Mouse (Mus musculus) thymus, adult 2 months (tissue): Measurements from ENCODE around the gene Tpm4. TPM values are rescaled to one million over a fixed set of nuclear protein-coding genes. Genes with fewer than 3 reads are reported as not detected.
"Not testable (repeated sequence)": the region's sequence is repeated elsewhere in the genome, so short reads cannot be mapped to it uniquely, and the experiment has no call there.

Experiments used
- DNase-seq: peaks from one replicate; pipeline ENCODE4 v3.0.0; 2021
- H3K27ac ChIP-seq: fragments of 200-500 bp; 2 replicates; pipeline ENCODE4 v1.5.1; 2012; ENCODE audit warnings: low read length, control low read depth; ENCODE audit not compliant: control insufficient read depth, insufficient read depth
- H3K27me3 ChIP-seq: fragments of 200-500 bp; 2 replicates; pipeline ENCODE4 v1.6.1; 2012; ENCODE audit warnings: mild to moderate bottlenecking, low read length, moderate library complexity, mixed read lengths; ENCODE audit not compliant: control insufficient read depth, insufficient read depth
- H3K36me3 ChIP-seq: fragments of 200-500 bp; 2 replicates; pipeline ENCODE4 v1.6.1; 2012; ENCODE audit warnings: mild to moderate bottlenecking, low read length, moderate library complexity; ENCODE audit not compliant: control insufficient read depth, insufficient read depth
- H3K4me1 ChIP-seq: fragments of 200-500 bp; replicated peaks from 2 replicates; pipeline ENCODE4 v1.6.1; 2012; ENCODE audit warnings: low read length; ENCODE audit not compliant: control insufficient read depth, insufficient read depth
- H3K4me3 ChIP-seq: fragments of 200-500 bp; 2 replicates; pipeline ENCODE4 v1.5.1; 2012; ENCODE audit warnings: mild to moderate bottlenecking, low read length, control low read depth, moderate library complexity; ENCODE audit not compliant: control insufficient read depth, insufficient read depth
- CTCF ChIP-seq: fragments of 200-500 bp; IDR thresholded peaks from 2 replicates; pipeline ENCODE4 v1.5.1; 2012; ENCODE audit warnings: mild to moderate bottlenecking, control low read depth, low read length, moderate library complexity, borderline replicate concordance; ENCODE audit not compliant: control insufficient read depth, poor library complexity, insufficient read depth; ENCODE audit errors: extremely low read depth
- POLR2A ChIP-seq: fragments of 200-500 bp; IDR thresholded peaks from 2 replicates; pipeline ENCODE4 v1.6.1; 2012; ENCODE audit warnings: mild to moderate bottlenecking, low read length, control low read depth, moderate library complexity; ENCODE audit not compliant: control insufficient read depth, poor library complexity, insufficient read depth; ENCODE audit errors: extremely low read depth
- WGBS: fragments of 180-500 bp; shearing (Covaris S2); methylation state at CpG from one replicate; pipeline ENCODE4 v1.1.7; 2018; 5-methylcytosine and 5-hydroxymethylcytosine counted together
- polyA plus RNA-seq: library from polyadenylated mRNA; depleted of rRNA; stranded (reverse); fragments of >200 nt; gene quantifications from 2 replicates; pipeline ENCODE4 v1.2.3, GENCODE M21; 2012

Tpm4 gene
- polyA plus RNA-seq, 1 experiment, result 55.6 TPM

DNA sequence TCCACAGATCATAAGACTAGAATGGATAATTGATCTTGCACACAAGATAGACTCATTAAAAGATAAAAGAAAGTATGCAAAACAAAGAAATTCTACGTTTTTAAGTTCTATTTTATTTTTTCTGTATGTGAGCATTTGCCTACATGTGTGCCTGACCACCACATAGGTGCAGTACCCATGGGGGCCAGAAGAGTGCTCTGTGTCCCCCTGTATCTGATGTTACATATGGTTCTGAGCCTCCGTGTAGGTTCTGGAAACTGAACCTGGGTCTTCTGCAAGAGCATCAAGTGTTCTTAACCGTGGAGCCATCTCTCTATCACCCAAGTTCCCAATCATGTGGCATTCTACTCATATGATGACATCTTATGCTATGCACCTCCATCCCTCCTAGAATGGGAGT, 22.3 kb upstream of the Tpm4 start:
- WGBS, result 93% methylated on average over 3 of the region's 3 CpGs
- Histone ChIP-seq H3K36me3 (no peaks in the 10 kb centered on the region), H3K4me3 (no peak overlapping the region), H3K27ac (no peak overlapping the region), H3K4me1 (no peaks in the 10 kb centered on the region), H3K27me3 (no peaks in the 10 kb centered on the region)
- DNase-seq, result peak; percentile 12
- TF ChIP-seq POLR2A (no peak), CTCF (no peak)

DNA sequence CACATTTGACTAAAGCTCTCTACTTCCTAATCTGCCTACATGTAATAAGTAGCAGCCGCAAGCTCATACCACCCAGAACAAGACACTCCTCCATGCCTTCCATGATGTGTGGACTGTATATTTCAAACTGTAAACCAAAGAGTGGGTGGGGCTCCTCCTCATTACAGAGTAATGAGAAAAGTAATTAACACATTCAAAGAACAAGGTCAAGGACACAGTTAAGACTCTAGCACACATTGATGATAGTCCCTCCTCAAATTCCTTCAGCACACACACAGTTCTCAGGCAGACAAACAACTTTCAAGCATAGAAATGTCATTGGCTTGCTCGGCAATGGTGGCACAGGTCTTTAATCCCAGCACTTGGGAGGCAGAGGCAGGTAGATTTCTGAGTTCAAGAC, 19.6 kb upstream of the Tpm4 start:
- TF ChIP-seq CTCF, result no peak
- no peak for TF ChIP-seq POLR2A
- Histone ChIP-seq H3K27ac (no peak overlapping the region), H3K36me3 (no peaks in the 10 kb centered on the region), H3K4me1 (no peaks in the 10 kb centered on the region), H3K4me3 (no peak overlapping the region), H3K27me3 (no peaks in the 10 kb centered on the region)
- WGBS, result 96% methylated on average over 2 of the region's 2 CpGs
- no peak for DNase-seq

DNA sequence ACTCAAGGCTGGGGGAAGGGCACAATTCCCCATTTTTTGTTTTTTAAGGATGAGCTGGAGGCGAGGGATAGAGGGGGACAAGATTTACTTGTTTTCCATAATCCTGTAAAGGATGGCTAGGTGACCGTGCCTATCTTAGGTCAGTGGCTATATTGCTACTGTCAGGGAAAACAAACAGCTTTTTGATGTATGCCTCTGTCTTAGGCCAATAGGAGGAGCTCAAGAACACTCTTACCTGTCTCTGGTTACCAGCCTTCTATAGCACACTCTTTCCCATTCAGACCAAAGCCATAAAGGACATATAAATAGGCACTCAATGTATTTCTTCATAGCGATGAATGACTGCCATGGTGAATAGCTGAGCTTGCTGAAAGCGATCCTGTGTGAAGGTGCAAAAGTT, 16.2 kb upstream of the Tpm4 start:
- Histone ChIP-seq H3K4me1 (no peaks in the 10 kb centered on the region), H3K27ac (no peak overlapping the region), H3K4me3 (no peak overlapping the region), H3K27me3 (no peaks in the 10 kb centered on the region), H3K36me3 (no peaks in the 10 kb centered on the region)
- TF ChIP-seq CTCF (no peak), POLR2A (no peak)
- 66% methylated on average over 4 of the region's 4 CpGs for WGBS
- DNase-seq, result no peak

DNA sequence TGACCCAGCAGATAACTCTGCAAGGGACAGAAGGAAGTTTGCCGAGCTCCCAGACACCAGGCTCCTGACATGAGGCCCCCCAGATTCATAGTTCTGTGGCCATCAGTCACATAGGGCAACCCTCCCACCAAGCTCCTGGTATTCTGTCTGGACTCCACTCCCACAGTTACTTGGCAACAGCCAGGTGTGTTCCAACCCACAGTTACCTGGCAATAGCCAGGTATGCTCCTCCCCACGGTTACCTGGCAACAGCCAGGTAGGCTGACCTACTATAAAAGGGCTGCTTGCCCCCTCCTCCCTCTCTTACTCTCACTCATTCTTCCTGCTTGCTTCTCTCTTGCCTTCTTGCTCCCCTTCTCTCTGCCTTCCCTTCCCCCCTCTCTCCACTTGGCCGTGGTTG, 13.3 kb upstream of the Tpm4 start:
- not testable (repeated sequence) for H3K36me3 ChIP-seq, H3K27ac ChIP-seq, H3K27me3 ChIP-seq, H3K4me3 ChIP-seq, H3K4me1 ChIP-seq, DNase-seq
- WGBS, result 88% methylated on average over 3 of the region's 3 CpGs

DNA sequence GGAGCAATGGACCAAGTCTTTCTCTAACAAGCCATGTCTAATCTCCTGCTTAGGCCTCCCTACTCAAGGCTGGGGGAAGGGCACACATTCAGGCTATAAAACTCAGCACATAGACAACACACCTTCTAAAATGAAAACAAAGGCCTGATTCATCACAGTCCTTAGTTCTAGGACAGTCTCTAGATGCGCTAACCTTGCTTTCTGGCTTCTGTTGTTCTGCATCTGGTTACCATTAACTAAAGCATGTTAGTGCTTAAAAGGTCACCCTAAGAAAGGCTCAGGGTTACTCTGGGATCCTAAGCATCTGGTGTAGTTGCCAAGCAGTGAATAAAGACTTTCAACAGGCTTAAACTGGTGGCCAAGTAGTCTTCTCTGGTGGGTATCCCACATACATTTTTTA, 12.8 kb upstream of the Tpm4 start:
- DNase-seq, result no peak
- no peak overlapping the region for H3K4me3 ChIP-seq
- no peak overlapping the region for H3K27ac ChIP-seq
- no peaks in the 10 kb centered on the region for H3K27me3 ChIP-seq
- H3K36me3 ChIP-seq, result no peaks in the 10 kb centered on the region
- TF ChIP-seq CTCF, result no peak
- no peak for TF ChIP-seq POLR2A
- H3K4me1 ChIP-seq, result no peaks in the 10 kb centered on the region
- WGBS, result 94% methylated on average over 1 of the region's 1 CpGs

DNA sequence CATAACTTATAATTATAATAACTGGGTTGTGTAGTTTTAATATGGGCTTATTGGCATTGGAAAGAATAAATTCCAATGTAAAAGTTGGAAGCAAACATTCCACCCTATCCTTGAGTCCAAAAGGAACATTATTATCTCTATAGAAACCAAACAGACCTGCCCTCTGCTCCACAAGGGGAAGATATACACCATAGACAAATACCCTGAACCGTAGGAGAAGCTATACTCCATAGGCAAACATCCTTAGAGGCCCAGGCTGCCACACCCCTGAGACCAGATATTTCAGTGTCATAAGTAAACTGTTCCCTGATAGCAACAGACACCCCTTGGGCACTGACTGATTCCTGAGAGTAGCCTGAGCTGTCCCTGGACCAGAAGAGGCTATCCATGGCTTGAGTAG, 6.9 kb upstream of the Tpm4 start:
- 94% methylated on average over 1 of the region's 1 CpGs for WGBS
- peaks cover 11% of the 10 kb centered on the region for H3K4me1 ChIP-seq
- H3K27me3 ChIP-seq, result no peaks in the 10 kb centered on the region
- H3K36me3 ChIP-seq, result no peaks in the 10 kb centered on the region
- no peak overlapping the region for H3K4me3 ChIP-seq
- no peak for DNase-seq
- TF ChIP-seq CTCF (no peak), POLR2A (no peak)
- no peak overlapping the region for H3K27ac ChIP-seq

DNA sequence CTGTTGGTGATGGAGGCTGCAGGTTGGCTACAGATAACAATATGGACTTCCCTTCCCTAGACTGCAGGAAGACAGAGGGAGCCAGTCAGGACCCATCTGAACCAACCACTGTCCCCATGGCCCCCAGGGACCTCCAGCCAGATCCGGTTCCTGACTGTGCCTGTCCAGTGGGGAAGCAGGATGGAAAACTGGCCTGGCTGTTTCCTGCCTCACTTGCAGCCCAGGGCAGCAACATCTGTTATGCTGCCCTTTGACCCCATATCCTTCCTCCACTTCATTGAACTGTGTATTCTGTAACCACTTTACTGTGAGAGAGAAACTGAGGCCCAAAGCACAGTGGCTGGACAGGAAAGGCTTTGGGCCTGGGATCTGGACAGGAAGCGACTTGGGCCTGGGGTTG, 3.5 kb upstream of the Tpm4 start:
- H3K27me3 ChIP-seq, result no peaks in the 10 kb centered on the region
- no peak for DNase-seq
- WGBS, result 94% methylated on average over 2 of the region's 2 CpGs
- no peaks in the 10 kb centered on the region for H3K36me3 ChIP-seq
- TF ChIP-seq POLR2A (no peak), CTCF (no peak)
- no peak overlapping the region for H3K4me3 ChIP-seq
- peaks cover 18% of the 10 kb centered on the region for H3K4me1 ChIP-seq
- H3K27ac ChIP-seq, result no peak overlapping the region

DNA sequence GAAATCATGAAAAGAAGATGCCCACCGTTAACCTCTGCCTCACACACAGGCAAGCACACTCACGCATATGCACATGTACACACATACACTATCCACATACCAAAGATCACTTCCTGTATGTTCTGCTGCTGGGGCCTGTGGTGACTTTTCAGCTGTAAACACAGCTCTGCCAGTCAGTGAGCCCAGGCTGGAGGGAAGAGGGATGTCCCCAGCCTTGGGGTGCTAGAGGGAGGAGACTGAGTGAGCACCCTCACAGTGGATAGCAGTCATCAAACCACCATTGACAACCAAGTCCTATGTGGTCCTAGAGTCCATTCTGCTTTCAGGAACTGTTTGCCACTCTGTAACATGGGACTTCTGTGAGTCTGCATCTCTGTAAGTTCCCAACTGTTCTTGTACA, 2.9 kb upstream of the Tpm4 start:
- H3K36me3 ChIP-seq, result no peaks in the 10 kb centered on the region
- TF ChIP-seq CTCF, result no peak
- no peak for TF ChIP-seq POLR2A
- H3K4me1 ChIP-seq, result peaks cover 21% of the 10 kb centered on the region
- 0 out of 2 replicates have a peak overlapping the region, but pooled peaks have one; percentile 7 for H3K27ac ChIP-seq
- H3K4me3 ChIP-seq, result no peak overlapping the region
- no peaks in the 10 kb centered on the region for H3K27me3 ChIP-seq
- 46% methylated on average over 2 of the region's 2 CpGs for WGBS
- no peak for DNase-seq
